Mouse (Mus musculus) olfactory bulb, adult 2 months (tissue): ENCODE measurements around the gene Usmg5. TPM values are rescaled to one million over a fixed set of nuclear protein-coding genes. Genes with fewer than 3 reads are reported as not detected.

Source experiments
- H3K27ac ChIP-seq: fragments of 200-500 bp; 2 replicates; pipeline ENCODE4 v1.5.1; 2012; ENCODE audit warnings: low read depth, low read length; ENCODE audit not compliant: insufficient read depth
- H3K4me1 ChIP-seq: fragments of 200-500 bp; 2 replicates; pipeline ENCODE4 v1.6.1; 2012; ENCODE audit warnings: low read length; ENCODE audit not compliant: control insufficient read depth, insufficient read depth
- H3K4me3 ChIP-seq: fragments of 200-500 bp; 2 replicates; pipeline ENCODE4 v1.5.1; 2012; ENCODE audit warnings: mild to moderate bottlenecking, low read depth, low read length, moderate library complexity; ENCODE audit not compliant: insufficient read depth
- CTCF ChIP-seq: fragments of 200-500 bp; IDR thresholded peaks from 2 replicates; pipeline ENCODE4 v1.5.1; 2012; ENCODE audit warnings: low read depth, mild to moderate bottlenecking, low read length, moderate library complexity; ENCODE audit not compliant: insufficient read depth
- POLR2A ChIP-seq: fragments of 200-500 bp; IDR thresholded peaks from 2 replicates; pipeline ENCODE4 v1.6.1; 2012; ENCODE audit warnings: mild to moderate bottlenecking, low read depth, low read length, moderate library complexity; ENCODE audit not compliant: insufficient read depth
- WGBS: fragments of 180-500 bp; shearing (Covaris S2); methylation state at CpG from one replicate; pipeline ENCODE4 v1.1.7; 2018; 5-methylcytosine and 5-hydroxymethylcytosine counted together
- polyA plus RNA-seq: library from polyadenylated mRNA; stranded (reverse); fragments of >200 nt; gene quantifications from 2 replicates; pipeline ENCODE4 v1.2.4, GENCODE M21; 2012; ENCODE audit warnings: low replicate concordance; ENCODE audit not compliant: missing spikeins, insufficient read depth, insufficient read length

The Usmg5 gene
- polyA plus RNA-seq, 1 experiment, result not detected

DNA sequence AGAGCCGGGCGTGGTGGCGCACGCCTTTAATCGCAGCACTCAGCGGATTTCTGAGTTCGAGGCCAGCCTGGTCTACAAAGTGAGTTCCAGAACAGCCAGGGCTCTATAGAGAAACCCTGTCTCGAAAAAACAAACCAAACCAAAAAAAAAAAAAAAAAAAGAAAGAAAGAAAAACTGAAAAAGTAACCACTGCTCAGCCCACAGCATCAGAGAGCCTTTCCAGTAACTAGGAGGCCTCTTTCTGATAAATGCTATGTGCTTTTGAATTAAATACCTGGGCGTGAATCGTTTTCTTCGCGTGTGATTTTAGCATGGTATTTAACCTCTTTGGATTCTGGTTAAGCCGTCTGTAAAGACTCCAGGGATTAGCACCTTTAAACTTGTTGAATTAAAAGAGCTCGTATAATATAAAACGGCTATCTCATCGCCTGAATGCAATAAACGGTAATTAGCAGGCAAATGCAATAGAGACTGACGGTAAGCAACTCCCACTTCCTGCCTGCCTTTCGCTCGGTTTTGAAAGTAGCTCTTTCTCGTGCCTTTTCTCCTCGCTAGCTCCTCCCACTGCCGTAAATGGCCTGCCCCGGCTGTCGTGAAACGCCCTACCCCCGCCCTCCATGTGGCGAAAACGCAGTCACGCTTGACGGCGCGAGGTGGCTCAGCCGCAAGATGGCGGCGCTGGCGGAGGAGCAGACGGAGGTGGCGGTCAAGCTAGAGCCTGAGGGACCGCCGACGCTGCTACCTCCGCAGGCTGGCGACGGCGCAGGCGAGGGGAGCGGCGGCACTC lies 23.2 kb downstream of the Usmg5 start, which contains the start of gene Taf5:
Taf5 (plus strand) TSS at position 651 of the 787 bp plus-strand sequence.
- 9% methylated on average over 49 of the region's 49 CpGs for WGBS
- peak within 1 kb of the TSS; percentile 87 for H3K4me3 ChIP-seq
- TF ChIP-seq POLR2A (peak; percentile 97), CTCF (no peak)
- H3K4me1 ChIP-seq, result peaks cover 3% of the 10 kb centered on the region; the same call in 1 of the 2 replicates
- H3K27ac ChIP-seq, result peak within 1 kb of the TSS; percentile 13; the same call in 1 of the 2 replicates

DNA sequence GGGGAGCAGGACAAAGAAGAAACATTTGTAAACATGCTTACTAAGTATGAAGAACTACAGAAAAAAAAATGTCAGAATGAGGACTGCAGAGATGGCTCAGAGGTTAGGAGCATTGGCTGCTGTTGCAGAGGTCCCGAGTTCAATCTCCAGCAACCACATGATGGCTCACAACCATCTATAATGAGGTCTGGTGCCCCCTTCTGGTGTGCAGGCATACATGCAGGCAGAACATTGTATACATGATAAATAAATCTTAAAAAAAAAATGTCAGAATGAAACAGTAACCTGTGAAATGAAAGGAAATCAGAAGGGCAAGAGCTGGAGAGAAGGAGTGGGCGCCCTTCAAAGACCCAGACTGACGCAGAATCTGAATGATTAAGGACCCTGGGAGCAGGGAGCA lies 24.6 kb downstream of the Usmg5 start:
- H3K4me3 ChIP-seq, result no peak overlapping the region
- WGBS, result 91% methylated on average over 3 of the region's 3 CpGs
- no peak for TF ChIP-seq POLR2A
- TF ChIP-seq CTCF, result no peak
- no peak overlapping the region for H3K27ac ChIP-seq
- peaks cover 3% of the 10 kb centered on the region; the same call in 1 of the 2 replicates for H3K4me1 ChIP-seq

DNA sequence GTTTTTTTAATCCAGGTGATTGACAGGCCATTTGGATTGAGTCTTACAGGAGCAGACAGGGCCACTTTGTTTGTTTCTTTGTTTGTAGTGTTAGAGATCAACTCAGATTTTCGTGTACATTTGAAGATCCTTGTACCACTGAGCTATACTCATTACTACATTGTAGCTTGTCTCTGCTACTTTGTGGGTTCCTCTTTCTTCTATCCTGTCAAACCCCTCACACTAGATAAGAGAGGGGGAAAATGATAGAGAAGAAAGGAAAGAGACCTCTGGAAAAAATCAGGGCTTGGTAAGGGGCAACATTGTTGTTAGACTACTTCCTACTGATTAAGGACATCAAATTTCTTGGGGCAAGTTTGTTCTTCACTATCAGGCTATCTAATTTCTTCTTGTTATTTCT lies 32.8 kb downstream of the Usmg5 start:
- no peak overlapping the region for H3K4me3 ChIP-seq
- 57% methylated on average over 1 of the region's 1 CpGs for WGBS
- no peaks in the 10 kb centered on the region for H3K4me1 ChIP-seq
- H3K27ac ChIP-seq, result no peak overlapping the region
- TF ChIP-seq CTCF, result no peak
- no peak for TF ChIP-seq POLR2A

DNA sequence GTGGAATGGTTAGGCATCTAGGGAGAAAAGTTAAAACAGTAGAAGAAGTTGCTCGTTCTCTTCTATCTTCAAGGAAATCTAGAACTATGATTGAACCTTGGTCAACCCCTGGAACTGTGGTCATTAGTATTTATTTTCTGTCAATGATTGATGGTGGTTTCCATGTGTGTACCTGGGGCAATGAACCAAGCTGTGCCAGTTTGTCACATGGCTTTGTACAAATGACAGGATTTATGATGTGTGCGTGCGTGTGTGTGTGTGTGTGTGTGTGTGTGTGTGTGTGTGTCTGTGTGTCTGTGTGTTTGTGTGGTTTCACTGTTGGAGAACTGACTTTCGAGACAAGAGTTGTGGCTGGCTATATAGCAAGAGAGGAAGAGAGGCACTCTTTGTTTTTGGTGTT lies 37.0 kb downstream of the Usmg5 start:
- H3K4me3 ChIP-seq, result no peak overlapping the region
- 88% methylated on average over 4 of the region's 4 CpGs for WGBS
- H3K27ac ChIP-seq, result no peak overlapping the region
- H3K4me1 ChIP-seq, result peaks cover 6% of the 10 kb centered on the region
- no peak for TF ChIP-seq CTCF
- TF ChIP-seq POLR2A, result no peak

DNA sequence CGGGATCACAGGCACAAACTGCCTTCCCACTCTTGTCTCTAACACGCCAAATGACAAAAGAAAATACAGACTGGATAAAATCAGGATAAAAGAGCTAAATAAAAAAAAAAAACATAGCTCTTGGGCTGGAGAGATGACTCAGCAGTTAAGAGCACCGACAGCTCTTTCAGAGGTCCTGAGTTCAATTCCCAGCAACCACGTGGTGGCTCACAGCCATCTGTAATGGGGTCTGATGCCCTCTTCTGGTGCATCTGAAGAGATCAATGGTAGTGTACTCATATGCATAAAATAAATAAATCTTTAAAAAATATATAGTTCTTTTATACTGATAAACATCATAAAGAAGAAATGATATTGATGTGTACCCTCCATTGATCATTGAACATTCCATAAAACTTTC lies 37.5 kb downstream of the Usmg5 start:
- H3K27ac ChIP-seq, result no peak overlapping the region
- no peak overlapping the region for H3K4me3 ChIP-seq
- peaks cover 6% of the 10 kb centered on the region for H3K4me1 ChIP-seq
- TF ChIP-seq CTCF (no peak), POLR2A (no peak)
- WGBS, result 79% methylated on average over 4 of the region's 4 CpGs

DNA sequence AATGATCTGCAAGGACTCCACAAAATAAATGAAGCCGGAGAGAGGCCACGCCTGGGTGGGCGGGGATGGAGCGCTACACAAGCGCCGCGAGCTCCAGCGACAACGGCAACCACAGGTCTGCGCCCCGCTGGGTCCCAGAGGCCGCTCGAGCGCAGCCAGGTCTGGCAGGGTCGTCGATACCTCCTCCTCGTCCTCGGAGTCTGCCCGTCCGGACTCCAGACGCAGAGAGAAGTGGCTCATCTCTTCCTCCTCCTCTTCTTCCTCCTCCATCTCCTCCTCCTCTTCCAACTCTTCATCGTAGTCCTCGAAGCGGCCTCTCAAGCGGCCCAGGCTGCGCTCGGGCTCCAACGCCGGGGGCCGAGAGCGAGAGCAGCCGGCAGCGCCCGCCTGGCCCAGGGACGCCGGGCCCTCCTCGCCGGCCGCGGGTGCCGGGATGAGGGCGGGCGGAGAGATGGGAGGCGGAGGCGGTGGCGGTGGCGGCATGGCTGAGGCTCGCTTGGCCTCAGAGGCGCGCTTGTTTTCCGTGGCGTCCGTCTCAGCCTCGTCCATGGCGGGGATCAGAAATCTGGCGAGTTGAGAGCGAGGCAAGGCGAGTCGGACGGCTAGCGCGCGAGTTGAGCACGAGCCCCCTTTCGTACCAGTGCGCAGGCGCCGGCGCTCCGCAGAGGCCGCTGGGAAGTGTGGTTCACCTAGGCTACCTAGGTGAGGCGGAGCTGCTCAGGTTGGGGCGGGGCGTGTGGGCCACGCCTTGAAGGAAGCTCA lies 40.0 kb downstream of the Usmg5 start, which contains the start of gene Pcgf6:
Pcgf6 (minus strand) TSS at position 636 of the 762 bp plus-strand sequence.
- TF ChIP-seq POLR2A, result 0 out of 2 replicates have a peak, but pooled peaks have one; percentile 27
- TF ChIP-seq CTCF, result peak; percentile 28; the same call in 1 of the 2 replicates
- under 1% methylated on average over 74 of the region's 75 CpGs for WGBS
- peaks cover 6% of the 10 kb centered on the region for H3K4me1 ChIP-seq
- H3K4me3 ChIP-seq, result peak within 1 kb of the TSS; percentile 99
- peak within 1 kb of the TSS; percentile 81 for H3K27ac ChIP-seq

DNA sequence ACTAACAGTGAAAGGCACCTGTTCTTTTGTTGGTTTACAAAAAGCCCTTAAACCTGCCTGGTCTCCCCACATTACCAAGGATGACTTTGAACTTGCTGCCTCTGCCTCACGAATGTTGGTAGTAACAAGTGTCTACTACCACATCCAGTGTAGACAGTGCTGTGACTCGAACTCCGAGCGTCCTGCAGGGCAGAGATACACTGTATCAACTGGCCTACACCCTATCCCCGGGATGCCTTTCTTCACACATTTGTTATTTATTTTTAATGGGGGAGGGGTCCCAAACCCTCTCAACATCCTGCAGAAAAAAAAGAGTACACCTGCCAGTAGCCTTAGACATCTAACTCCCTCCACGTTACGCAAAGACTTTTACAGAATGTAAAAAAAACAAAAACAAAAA lies 40.6 kb downstream of the Usmg5 start:
- TF ChIP-seq POLR2A (no peak), CTCF (no peak)
- Histone ChIP-seq H3K27ac (no peak overlapping the region), H3K4me3 (peak overlapping the region; percentile 99), H3K4me1 (peaks cover 6% of the 10 kb centered on the region)
- 4% methylated on average over 7 of the region's 7 CpGs for WGBS

DNA sequence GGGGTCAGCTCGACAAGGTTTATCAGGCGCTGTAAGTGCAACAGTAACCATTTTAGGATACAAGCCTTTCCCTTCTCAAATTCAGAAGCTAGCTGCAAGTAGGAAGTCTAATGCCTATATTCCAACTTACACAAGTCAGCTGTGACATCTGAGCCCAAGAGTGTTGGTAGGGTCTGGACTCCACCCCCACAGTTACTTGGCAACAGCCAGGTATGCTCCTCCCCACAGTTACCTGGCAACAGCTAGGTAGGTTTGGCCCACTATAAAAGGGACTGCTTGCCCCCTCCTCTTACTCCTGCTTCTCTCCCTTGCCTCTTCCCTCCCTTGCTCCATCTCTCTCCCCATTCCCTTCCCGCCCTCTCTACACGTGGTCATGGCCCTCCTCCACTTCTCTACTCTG lies 41.4 kb downstream of the Usmg5 start:
- 61% methylated on average over 4 of the region's 4 CpGs for WGBS
- Histone ChIP-seq H3K4me3 (no peak overlapping the region), H3K27ac (no peak overlapping the region), H3K4me1 (peaks cover 6% of the 10 kb centered on the region)
- TF ChIP-seq POLR2A (no peak), CTCF (no peak)
